Mouse (Mus musculus): ENCODE measurements around the gene Tmem251. TPM values are rescaled to one million over a fixed set of nuclear protein-coding genes. Genes with fewer than 3 reads are reported as not detected.
A peak's percentile ranks its signal among the peaks of the same experiment; 100 is the strongest.

Tmem251 gene
- polyA plus RNA-seq, 1 experiment from 2014 or later: 16.9 TPM

DNA sequence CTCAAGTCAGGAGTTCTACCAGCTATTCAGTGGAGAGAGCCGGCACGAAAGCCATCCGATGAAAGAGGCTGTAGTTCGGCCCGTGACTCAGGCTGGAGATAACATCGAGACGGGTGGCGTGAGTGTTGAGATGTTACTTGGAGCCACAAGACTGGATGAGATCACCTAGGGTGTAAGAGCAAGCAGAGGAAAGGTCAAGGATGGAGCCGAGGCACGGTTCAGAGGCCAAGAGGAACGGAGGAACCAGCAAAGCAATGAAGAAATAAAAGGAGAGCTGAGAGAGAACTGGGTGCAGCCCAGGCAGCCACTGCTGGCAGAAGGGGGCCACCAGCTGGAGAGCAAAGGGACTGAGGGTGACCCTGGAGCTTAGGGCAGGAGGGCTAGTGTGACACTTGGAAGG lies 35.3 kb upstream of the Tmem251 start:
- H3K27ac ChIP-seq (ENCODE audit: low read length): peak overlapping the region; percentile 77; the same call in 1 of the 2 replicates
- H3K36me3 ChIP-seq (ENCODE audit: control insufficient read depth, insufficient read depth, low read length): no peaks in the 10 kb centered on the region
- 65% methylated on average over 11 of the region's 11 CpGs for WGBS
- no peaks in the 10 kb centered on the region for H3K9me3 ChIP-seq (ENCODE audit: control insufficient read depth, low read length)
- ATAC-seq: peak; percentile 27
- no peak overlapping the region; the same call in 1 of the 2 replicates for H3K4me2 ChIP-seq (ENCODE audit: low read depth, low read length)
- no peak overlapping the region for H3K9ac ChIP-seq (ENCODE audit: low read depth, low read length)
- H3K4me1 ChIP-seq (ENCODE audit: control insufficient read depth, insufficient read depth, low read length): peaks cover 32% of the 10 kb centered on the region
- H3K4me3 ChIP-seq (ENCODE audit: low read length): no peak overlapping the region
- no peaks in the 10 kb centered on the region for H3K27me3 ChIP-seq (replicated peaks; ENCODE audit: control insufficient read depth, insufficient read depth, low read length)

DNA sequence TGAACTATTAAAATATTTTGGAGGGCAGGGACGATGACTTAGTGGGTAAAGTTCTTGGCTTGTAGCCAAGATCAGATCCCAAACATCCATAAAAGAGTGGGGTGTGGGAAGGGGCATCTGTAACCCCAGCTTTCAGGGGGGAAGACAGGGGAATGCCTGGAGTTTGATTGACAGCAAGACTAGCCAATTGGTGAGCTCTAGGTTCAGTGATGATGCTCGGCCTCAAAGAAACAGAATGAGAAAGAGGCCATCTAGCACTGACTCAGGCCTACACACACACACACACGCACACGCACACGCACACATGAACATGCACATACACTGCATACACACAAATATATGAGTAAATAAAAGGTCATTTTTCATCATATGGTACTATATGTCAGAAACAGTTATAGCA lies 33.7 kb upstream of the Tmem251 start:
- H3K27me3 ChIP-seq (replicated peaks; ENCODE audit: control insufficient read depth, insufficient read depth, low read length): no peaks in the 10 kb centered on the region
- no peak overlapping the region for H3K4me3 ChIP-seq (ENCODE audit: low read length)
- no peak overlapping the region for H3K4me2 ChIP-seq (ENCODE audit: low read depth, low read length)
- H3K36me3 ChIP-seq (ENCODE audit: control insufficient read depth, insufficient read depth, low read length): no peaks in the 10 kb centered on the region
- H3K9me3 ChIP-seq (ENCODE audit: control insufficient read depth, low read length): no peaks in the 10 kb centered on the region
- peaks cover 24% of the 10 kb centered on the region for H3K4me1 ChIP-seq (ENCODE audit: control insufficient read depth, insufficient read depth, low read length)
- H3K27ac ChIP-seq (ENCODE audit: low read length): no peak overlapping the region
- no peak overlapping the region for H3K9ac ChIP-seq (ENCODE audit: low read depth, low read length)
- no peak for ATAC-seq
- 84% methylated on average over 5 of the region's 5 CpGs for WGBS

- no peak overlapping the region for H3K4me2 ChIP-seq (ENCODE audit: low read depth, low read length)
- peaks cover 17% of the 10 kb centered on the region for H3K4me1 ChIP-seq (ENCODE audit: control insufficient read depth, insufficient read depth, low read length)
- ATAC-seq: no peak
- no peak overlapping the region for H3K9ac ChIP-seq (ENCODE audit: low read depth, low read length)
- H3K4me3 ChIP-seq (ENCODE audit: low read length): no peak overlapping the region
- no peaks in the 10 kb centered on the region for H3K9me3 ChIP-seq (ENCODE audit: control insufficient read depth, low read length)
- H3K36me3 ChIP-seq (ENCODE audit: control insufficient read depth, insufficient read depth, low read length): no peaks in the 10 kb centered on the region
- no peak overlapping the region for H3K27ac ChIP-seq (ENCODE audit: low read length)
- no peaks in the 10 kb centered on the region for H3K27me3 ChIP-seq (replicated peaks; ENCODE audit: control insufficient read depth, insufficient read depth, low read length)
- 63% methylated on average over 4 of the region's 4 CpGs for WGBS
These were observed 32.6 kb upstream of the Tmem251 start for GRCm38 (mm10) chr12:102710851-102711375.

- H3K36me3 ChIP-seq (ENCODE audit: control insufficient read depth, insufficient read depth, low read length): no peaks in the 10 kb centered on the region
- H3K4me1 ChIP-seq (ENCODE audit: control insufficient read depth, insufficient read depth, low read length): 0 out of 2 replicates have a peak, but pooled peaks cover 3% of the 10 kb centered on the region
- no peak overlapping the region for H3K27ac ChIP-seq (ENCODE audit: low read length)
- WGBS: 61% methylated on average over 20 of the region's 20 CpGs
- no peak for ATAC-seq
- H3K4me2 ChIP-seq (ENCODE audit: low read depth, low read length): no peak overlapping the region
- H3K4me3 ChIP-seq (ENCODE audit: low read length): no peak overlapping the region
- H3K27me3 ChIP-seq (replicated peaks; ENCODE audit: control insufficient read depth, insufficient read depth, low read length): no peaks in the 10 kb centered on the region
- H3K9me3 ChIP-seq (ENCODE audit: control insufficient read depth, low read length): no peaks in the 10 kb centered on the region
- no peak overlapping the region for H3K9ac ChIP-seq (ENCODE audit: low read depth, low read length)
These were observed 30.3 kb upstream of the Tmem251 start for GRCm38 (mm10) chr12:102713153-102713865.

- no peaks in the 10 kb centered on the region for H3K9me3 ChIP-seq (ENCODE audit: control insufficient read depth, low read length)
- no peaks in the 10 kb centered on the region for H3K27me3 ChIP-seq (replicated peaks; ENCODE audit: control insufficient read depth, insufficient read depth, low read length)
- no peak overlapping the region for H3K27ac ChIP-seq (ENCODE audit: low read length)
- no peaks in the 10 kb centered on the region for H3K36me3 ChIP-seq (ENCODE audit: control insufficient read depth, insufficient read depth, low read length)
- H3K4me3 ChIP-seq (ENCODE audit: low read length): no peak overlapping the region
- no peaks in the 10 kb centered on the region for H3K4me1 ChIP-seq (ENCODE audit: control insufficient read depth, insufficient read depth, low read length)
- no peak overlapping the region for H3K4me2 ChIP-seq (ENCODE audit: low read depth, low read length)
- 64% methylated on average over 2 of the region's 2 CpGs for WGBS
- no peak for ATAC-seq
- no peak overlapping the region for H3K9ac ChIP-seq (ENCODE audit: low read depth, low read length)
These were observed 29.4 kb upstream of the Tmem251 start for GRCm38 (mm10) chr12:102714116-102714515.

DNA sequence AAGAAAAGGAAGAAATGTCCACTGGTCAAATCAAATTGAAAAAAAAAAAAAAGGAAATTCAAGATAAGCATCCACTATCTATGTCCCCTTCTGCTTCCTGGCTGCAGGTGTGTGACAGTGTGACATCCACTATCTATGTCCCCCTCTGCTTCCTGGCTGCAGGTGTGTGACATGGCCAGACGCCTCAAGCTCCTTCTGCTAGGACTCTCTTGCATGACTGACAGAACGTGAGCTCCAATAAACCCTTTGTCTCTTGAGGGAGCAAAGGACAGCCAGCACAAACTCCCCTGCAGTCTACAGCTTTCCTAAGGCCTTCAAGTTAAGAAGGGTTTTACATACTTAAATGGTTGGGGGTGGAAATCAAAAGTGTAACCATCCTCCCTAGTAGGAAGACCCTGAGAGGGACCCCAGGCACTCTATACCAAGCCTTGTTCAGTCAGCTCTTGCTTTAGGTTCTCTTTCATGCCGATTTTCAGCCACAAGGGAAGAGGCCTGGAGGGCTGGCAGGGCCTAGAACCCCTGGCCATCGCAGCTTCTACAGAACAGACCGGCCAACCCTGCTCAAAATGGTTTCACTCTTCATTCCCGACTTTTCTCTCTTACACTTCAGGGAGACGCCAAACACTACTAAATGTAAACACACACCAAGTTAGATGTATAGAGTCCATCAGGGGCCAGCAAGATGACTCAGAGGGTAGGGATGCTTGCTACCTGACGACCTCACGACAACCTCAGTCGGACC lies 28.7 kb upstream of the Tmem251 start:
- no peaks in the 10 kb centered on the region for H3K36me3 ChIP-seq (ENCODE audit: control insufficient read depth, insufficient read depth, low read length)
- WGBS: 78% methylated on average over 10 of the region's 10 CpGs

GRCm38 (mm10) chr12:102719552-102720315 lies 23.8 kb upstream of the Tmem251 start:
- H3K9me3 ChIP-seq (ENCODE audit: control insufficient read depth, low read length): no peaks in the 10 kb centered on the region
- H3K9ac ChIP-seq (ENCODE audit: low read depth, low read length): no peak overlapping the region
- H3K36me3 ChIP-seq (ENCODE audit: control insufficient read depth, insufficient read depth, low read length): no peaks in the 10 kb centered on the region
- H3K27me3 ChIP-seq (replicated peaks; ENCODE audit: control insufficient read depth, insufficient read depth, low read length): no peaks in the 10 kb centered on the region
- H3K4me2 ChIP-seq (ENCODE audit: low read depth, low read length): no peak overlapping the region
- ATAC-seq: peak; percentile 54
- H3K4me3 ChIP-seq (ENCODE audit: low read length): no peak overlapping the region
- no peaks in the 10 kb centered on the region for H3K4me1 ChIP-seq (ENCODE audit: control insufficient read depth, insufficient read depth, low read length)
- H3K27ac ChIP-seq (ENCODE audit: low read length): no peak overlapping the region
- WGBS: 27% methylated on average over 13 of the region's 13 CpGs

More for the DNA sequence above, 28.7 kb upstream of the Tmem251 start:
- Histone ChIP-seq H3K4me3 (ENCODE audit: low read length) (no peak overlapping the region), H3K9ac (ENCODE audit: low read depth, low read length) (no peak overlapping the region), H3K27ac (ENCODE audit: low read length) (no peak overlapping the region), H3K4me1 (ENCODE audit: control insufficient read depth, insufficient read depth, low read length) (no peaks in the 10 kb centered on the region), H3K4me2 (ENCODE audit: low read depth, low read length) (no peak overlapping the region), H3K27me3 (replicated peaks; ENCODE audit: control insufficient read depth, insufficient read depth, low read length) (no peaks in the 10 kb centered on the region), H3K9me3 (ENCODE audit: control insufficient read depth, low read length) (no peaks in the 10 kb centered on the region)
- no peak for ATAC-seq

DNA sequence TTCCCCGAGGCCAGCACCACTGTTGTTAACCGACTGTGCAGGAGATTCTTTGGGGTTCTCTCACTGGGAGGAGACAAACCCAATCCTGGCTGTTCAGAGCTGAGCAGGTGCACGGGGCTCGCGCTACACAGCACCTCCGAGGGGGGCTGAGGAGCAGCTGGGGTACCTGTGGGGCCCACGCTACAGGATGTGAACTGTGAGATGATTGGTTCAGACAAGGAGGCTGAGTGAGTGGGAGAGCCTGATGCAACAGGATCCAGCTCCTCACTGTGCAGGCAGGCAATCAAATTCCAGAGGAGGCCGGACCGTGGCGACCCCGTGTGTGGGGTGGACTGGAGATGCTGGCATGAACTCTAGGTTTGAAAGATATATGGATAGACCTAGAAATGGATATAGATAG lies 21.1 kb upstream of the Tmem251 start:
- Histone ChIP-seq H3K9ac (ENCODE audit: low read depth, low read length) (no peak overlapping the region), H3K36me3 (ENCODE audit: control insufficient read depth, insufficient read depth, low read length) (no peaks in the 10 kb centered on the region), H3K4me2 (ENCODE audit: low read depth, low read length) (no peak overlapping the region), H3K9me3 (ENCODE audit: control insufficient read depth, low read length) (no peaks in the 10 kb centered on the region), H3K4me1 (ENCODE audit: control insufficient read depth, insufficient read depth, low read length) (peaks cover 6% of the 10 kb centered on the region), H3K27ac (ENCODE audit: low read length) (no peak overlapping the region), H3K4me3 (ENCODE audit: low read length) (no peak overlapping the region), H3K27me3 (replicated peaks; ENCODE audit: control insufficient read depth, insufficient read depth, low read length) (no peaks in the 10 kb centered on the region)
- no peak for ATAC-seq
- 61% methylated on average over 11 of the region's 11 CpGs for WGBS

- no peak overlapping the region for H3K9ac ChIP-seq (ENCODE audit: low read depth, low read length)
- no peaks in the 10 kb centered on the region for H3K36me3 ChIP-seq (ENCODE audit: control insufficient read depth, insufficient read depth, low read length)
- no peak for ATAC-seq
- no peak overlapping the region for H3K4me3 ChIP-seq (ENCODE audit: low read length)
- peaks cover 6% of the 10 kb centered on the region for H3K4me1 ChIP-seq (ENCODE audit: control insufficient read depth, insufficient read depth, low read length)
- no peak overlapping the region for H3K4me2 ChIP-seq (ENCODE audit: low read depth, low read length)
- H3K9me3 ChIP-seq (ENCODE audit: control insufficient read depth, low read length): no peaks in the 10 kb centered on the region
- WGBS: 60% methylated on average over 8 of the region's 8 CpGs
- H3K27ac ChIP-seq (ENCODE audit: low read length): no peak overlapping the region
- no peaks in the 10 kb centered on the region for H3K27me3 ChIP-seq (replicated peaks; ENCODE audit: control insufficient read depth, insufficient read depth, low read length)
These were observed 20.6 kb upstream of the Tmem251 start for GRCm38 (mm10) chr12:102722966-102723365.

Data from intestine, embryonic 16.5 days (tissue).